Mouse (Mus musculus): ENCODE data around the gene Rundc3a. TPM values are rescaled to one million over a fixed set of nuclear protein-coding genes. Genes with fewer than 3 reads are reported as not detected.

Rundc3a gene
- polyA plus RNA-seq, 1 experiment from 2014 or later: 1.3 TPM

DNA sequence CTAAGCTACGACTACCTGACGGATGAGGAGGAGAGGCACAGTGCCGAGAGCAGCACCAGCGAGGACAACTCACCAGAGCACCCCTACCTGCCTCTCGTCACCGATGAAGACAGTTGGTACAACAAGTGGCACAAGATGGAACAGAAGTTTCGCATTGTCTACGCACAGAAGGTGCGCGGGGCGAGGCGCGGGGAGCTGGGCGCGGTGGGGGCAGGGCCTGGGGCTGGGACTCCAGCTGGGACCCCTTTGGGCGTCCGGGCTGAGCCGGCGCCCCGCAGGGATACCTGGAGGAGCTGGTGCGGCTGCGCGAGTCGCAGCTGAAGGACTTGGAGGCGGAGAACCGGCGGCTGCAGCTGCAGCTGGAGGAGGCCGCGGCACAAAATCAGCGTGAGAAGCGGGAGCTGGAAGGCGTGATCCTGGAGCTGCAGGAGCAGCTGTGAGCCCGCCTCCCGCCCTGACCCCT, 6.4 kb downstream of the Rundc3a start:
- Histone ChIP-seq H3K27me3 (ENCODE audit: control insufficient read depth, insufficient read depth, low read length) (peaks cover 72% of the 10 kb centered on the region), H3K4me2 (peak overlapping the region; percentile 40), H3K9ac (ENCODE audit: low read depth, low read length) (no peak overlapping the region), H3K36me3 (ENCODE audit: control insufficient read depth, insufficient read depth, low read length) (peaks cover 17% of the 10 kb centered on the region), H3K9me3 (replicated peaks; ENCODE audit: control insufficient read depth, low read length) (no peaks in the 10 kb centered on the region), H3K4me1 (ENCODE audit: control insufficient read depth, insufficient read depth, low read length) (peaks cover 7% of the 10 kb centered on the region), H3K27ac (ENCODE audit: low read depth, low read length) (no peak overlapping the region), H3K4me3 (ENCODE audit: low read depth, low read length) (peak overlapping the region; percentile 11)
- WGBS (ENCODE audit: insufficient replicate concordance): 3% methylated on average over 34 of the region's 34 CpGs
- ATAC-seq (replicated peaks; ENCODE audit: insufficient number of reproducible peaks, low FRiP score, low TSS enrichment): no peak

DNA sequence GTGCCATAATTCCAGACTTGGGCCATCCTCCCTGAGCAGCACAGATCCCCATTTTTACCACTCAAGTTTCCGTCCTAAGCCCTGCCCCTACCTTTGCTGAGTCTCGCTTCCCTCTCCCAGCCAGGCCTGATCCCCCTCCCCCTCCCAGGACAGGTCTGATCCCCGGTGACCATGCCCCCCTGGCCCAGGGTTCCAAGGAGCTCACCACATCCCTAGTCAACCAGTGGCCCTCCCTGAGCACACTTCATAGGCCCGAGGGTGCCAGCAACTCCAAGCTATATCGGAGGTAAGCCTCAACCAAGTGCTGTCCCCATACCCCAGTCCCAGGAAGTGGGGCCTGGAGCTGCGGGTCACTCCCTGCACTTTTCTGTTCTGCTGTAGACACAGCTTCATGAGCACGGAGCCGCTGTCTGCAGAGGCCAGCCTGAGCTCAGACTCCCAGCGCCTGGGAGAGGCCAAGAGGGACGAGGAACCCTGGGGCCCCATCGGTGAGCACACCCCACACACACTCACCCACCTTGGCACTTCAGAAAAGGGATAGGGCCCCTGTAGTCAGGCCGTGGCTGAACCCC, 7.4 kb downstream of the Rundc3a start:
- H3K9me3 ChIP-seq (replicated peaks; ENCODE audit: control insufficient read depth, low read length): no peaks in the 10 kb centered on the region
- H3K27me3 ChIP-seq (ENCODE audit: control insufficient read depth, insufficient read depth, low read length): peaks cover 67% of the 10 kb centered on the region
- peaks cover 7% of the 10 kb centered on the region for H3K4me1 ChIP-seq (ENCODE audit: control insufficient read depth, insufficient read depth, low read length)
- no peak overlapping the region for H3K27ac ChIP-seq (ENCODE audit: low read depth, low read length)
- H3K4me3 ChIP-seq (ENCODE audit: low read depth, low read length): no peak overlapping the region
- H3K9ac ChIP-seq (ENCODE audit: low read depth, low read length): no peak overlapping the region
- WGBS (ENCODE audit: insufficient replicate concordance): 16% methylated on average over 12 of the region's 12 CpGs
- peaks cover 17% of the 10 kb centered on the region for H3K36me3 ChIP-seq (ENCODE audit: control insufficient read depth, insufficient read depth, low read length)
- H3K4me2 ChIP-seq: no peak overlapping the region
- no peak for ATAC-seq (replicated peaks; ENCODE audit: insufficient number of reproducible peaks, low FRiP score, low TSS enrichment)

DNA sequence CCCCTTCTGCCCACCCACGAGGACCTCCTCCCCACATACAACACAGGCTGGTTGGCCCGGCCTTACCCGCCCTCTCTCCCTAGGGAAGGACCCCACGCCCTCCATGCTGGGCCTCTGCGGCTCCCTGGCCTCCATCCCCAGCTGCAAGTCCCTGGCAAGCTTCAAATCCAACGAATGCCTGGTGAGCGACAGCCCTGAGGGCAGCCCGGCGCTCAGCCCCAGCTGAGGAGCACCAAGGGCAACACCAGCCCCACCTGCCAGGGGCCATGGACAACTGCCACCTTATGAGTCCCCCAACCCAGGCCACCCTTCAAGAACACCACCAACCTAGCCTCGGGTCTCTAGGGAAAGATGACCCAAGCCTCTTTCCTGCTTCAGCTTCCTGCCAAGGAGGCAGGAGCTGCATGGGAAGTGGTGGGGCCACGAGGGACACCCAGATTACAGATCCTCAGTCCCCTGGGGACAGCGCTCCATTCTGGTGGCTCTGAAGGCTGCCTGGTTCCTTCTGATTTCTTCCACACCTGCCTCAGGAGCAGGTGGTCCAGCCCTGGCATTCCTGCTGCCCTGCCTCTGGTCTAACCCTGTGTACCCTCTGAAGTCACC, 8.8 kb downstream of the Rundc3a start:
- H3K27me3 ChIP-seq (ENCODE audit: control insufficient read depth, insufficient read depth, low read length): peaks cover 53% of the 10 kb centered on the region

DNA sequence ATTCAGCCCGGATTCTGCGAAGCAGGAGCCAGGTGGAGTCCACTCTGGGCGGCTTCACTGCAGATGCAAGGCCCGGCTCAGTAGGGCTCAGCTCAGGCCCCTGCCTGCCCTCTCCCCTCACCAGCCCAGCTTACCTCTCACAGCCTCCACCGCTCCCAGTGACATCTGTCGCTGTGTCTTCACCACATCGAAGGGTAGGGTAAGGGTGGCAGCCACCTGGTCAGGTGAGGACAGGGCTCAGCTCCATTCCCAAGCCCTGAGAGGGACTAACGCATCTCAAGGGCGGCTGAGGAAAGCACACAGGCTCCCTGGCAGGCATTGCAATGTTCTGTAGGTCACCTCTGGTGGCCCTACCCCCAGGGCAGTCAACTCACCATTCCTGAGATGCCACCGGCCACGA, 10.5 kb downstream of the Rundc3a start:
- peaks cover 37% of the 10 kb centered on the region for H3K27me3 ChIP-seq (ENCODE audit: control insufficient read depth, insufficient read depth, low read length)
- peaks cover 17% of the 10 kb centered on the region for H3K36me3 ChIP-seq (ENCODE audit: control insufficient read depth, insufficient read depth, low read length)
- H3K9ac ChIP-seq (ENCODE audit: low read depth, low read length): no peak overlapping the region
- H3K27ac ChIP-seq (ENCODE audit: low read depth, low read length): no peak overlapping the region
- H3K4me2 ChIP-seq: no peak overlapping the region
- H3K4me1 ChIP-seq (ENCODE audit: control insufficient read depth, insufficient read depth, low read length): peaks cover 15% of the 10 kb centered on the region
- ATAC-seq (replicated peaks; ENCODE audit: insufficient number of reproducible peaks, low FRiP score, low TSS enrichment): no peak
- 88% methylated on average over 11 of the region's 11 CpGs for WGBS (ENCODE audit: insufficient replicate concordance)
- H3K4me3 ChIP-seq (ENCODE audit: low read depth, low read length): no peak overlapping the region
- H3K9me3 ChIP-seq (replicated peaks; ENCODE audit: control insufficient read depth, low read length): no peaks in the 10 kb centered on the region

More for the DNA sequence above, 8.8 kb downstream of the Rundc3a start:
- no peak overlapping the region for H3K4me2 ChIP-seq
- H3K9me3 ChIP-seq (replicated peaks; ENCODE audit: control insufficient read depth, low read length): no peaks in the 10 kb centered on the region
- peaks cover 17% of the 10 kb centered on the region for H3K36me3 ChIP-seq (ENCODE audit: control insufficient read depth, insufficient read depth, low read length)
- H3K4me1 ChIP-seq (ENCODE audit: control insufficient read depth, insufficient read depth, low read length): peaks cover 15% of the 10 kb centered on the region
- H3K9ac ChIP-seq (ENCODE audit: low read depth, low read length): no peak overlapping the region
- no peak overlapping the region for H3K27ac ChIP-seq (ENCODE audit: low read depth, low read length)
- H3K4me3 ChIP-seq (ENCODE audit: low read depth, low read length): no peak overlapping the region
- no peak for ATAC-seq (replicated peaks; ENCODE audit: insufficient number of reproducible peaks, low FRiP score, low TSS enrichment)
- whole genome bisulfite sequencing (ENCODE audit: insufficient replicate concordance): 49% methylated on average over 12 of the region's 12 CpGs

DNA sequence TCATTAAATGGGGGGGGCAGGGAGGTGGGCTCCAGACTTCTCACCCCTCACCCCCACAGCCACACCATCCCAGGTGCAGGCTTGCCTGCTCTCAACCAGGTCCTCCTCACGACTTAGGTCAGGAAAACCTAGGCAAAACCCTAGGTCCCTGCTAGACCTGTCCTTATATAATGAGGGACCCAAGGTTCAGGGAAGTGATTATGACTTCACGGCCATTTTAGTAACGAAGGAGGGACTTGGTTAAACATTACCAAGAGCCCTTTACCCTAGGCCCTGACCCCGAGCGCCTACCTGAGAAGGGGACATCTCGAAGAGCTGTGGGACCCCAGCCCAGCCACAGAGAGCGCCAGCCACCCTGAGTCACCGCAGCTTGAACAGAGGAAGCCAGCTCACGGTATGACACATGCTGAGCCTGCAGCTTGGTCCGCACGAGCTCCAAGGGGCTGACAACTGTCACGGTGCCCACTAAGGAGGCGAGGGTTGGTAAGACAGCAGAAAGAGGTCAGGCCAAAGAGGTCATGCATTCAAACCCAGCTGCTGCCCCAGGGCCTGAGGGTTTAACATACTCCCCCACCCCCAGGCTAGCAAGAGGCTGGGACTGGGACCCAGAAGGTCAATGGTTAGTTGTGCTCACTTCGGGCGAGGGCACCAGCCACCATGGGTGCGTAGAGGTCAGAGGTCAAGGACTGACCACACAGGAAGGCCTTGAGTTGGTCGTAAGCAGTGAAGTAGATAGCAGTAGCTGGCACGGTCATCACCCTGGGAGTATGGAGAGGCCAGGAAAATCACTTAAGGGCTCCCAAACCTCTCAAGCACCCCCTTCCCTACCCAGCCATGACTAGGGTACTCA, 11.2 kb downstream of the Rundc3a start:
- no peak overlapping the region for H3K9ac ChIP-seq (ENCODE audit: low read depth, low read length)
- 86% methylated on average over 18 of the region's 18 CpGs for WGBS (ENCODE audit: insufficient replicate concordance)
- no peak overlapping the region for H3K4me2 ChIP-seq
- H3K9me3 ChIP-seq (replicated peaks; ENCODE audit: control insufficient read depth, low read length): no peaks in the 10 kb centered on the region
- ATAC-seq (replicated peaks; ENCODE audit: insufficient number of reproducible peaks, low FRiP score, low TSS enrichment): no peak
- H3K27ac ChIP-seq (ENCODE audit: low read depth, low read length): no peak overlapping the region
- no peak overlapping the region for H3K4me3 ChIP-seq (ENCODE audit: low read depth, low read length)
- H3K36me3 ChIP-seq (ENCODE audit: control insufficient read depth, insufficient read depth, low read length): peaks cover 17% of the 10 kb centered on the region
- peaks cover 15% of the 10 kb centered on the region for H3K4me1 ChIP-seq (ENCODE audit: control insufficient read depth, insufficient read depth, low read length)
- peaks cover 29% of the 10 kb centered on the region for H3K27me3 ChIP-seq (ENCODE audit: control insufficient read depth, insufficient read depth, low read length)

DNA sequence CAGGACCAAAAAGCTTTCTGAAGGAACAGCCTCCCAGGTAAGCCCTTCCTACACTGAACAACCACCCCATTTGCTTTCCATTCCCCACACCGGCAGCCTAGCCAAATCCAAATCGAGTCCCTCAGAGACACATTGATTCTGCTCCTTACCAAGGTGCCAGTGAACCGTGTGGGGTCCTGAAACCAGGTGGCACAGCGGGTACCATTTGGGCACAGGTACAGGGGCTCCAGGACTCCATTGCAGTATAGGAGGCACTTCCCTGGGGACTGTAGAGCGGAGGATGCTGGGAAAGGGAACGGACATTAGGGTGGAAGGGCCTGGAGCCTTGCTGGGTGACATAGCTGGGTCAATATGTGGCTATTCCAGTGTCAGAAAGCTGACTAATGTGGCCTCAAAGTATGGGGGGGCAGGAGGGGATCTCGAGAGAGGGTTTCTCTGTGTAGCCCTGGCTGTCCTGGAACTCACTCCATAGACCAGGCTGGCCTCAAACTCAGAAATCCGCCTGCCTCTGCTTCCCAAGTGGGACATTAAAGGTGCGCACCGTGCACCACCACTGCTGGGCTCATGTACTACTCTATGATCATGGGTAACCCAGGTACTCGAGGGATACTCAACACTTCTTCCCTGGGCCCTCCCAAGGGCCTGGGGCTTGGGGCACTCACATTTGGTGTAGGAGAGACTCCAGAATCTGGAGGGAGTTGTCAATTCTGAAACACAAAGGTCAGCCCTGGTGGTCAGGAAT, 12.5 kb downstream of the Rundc3a start:
- ATAC-seq (replicated peaks; ENCODE audit: insufficient number of reproducible peaks, low FRiP score, low TSS enrichment): no peak
- Histone ChIP-seq H3K4me2 (peak overlapping the region; percentile 90), H3K27me3 (ENCODE audit: control insufficient read depth, insufficient read depth, low read length) (peaks cover 16% of the 10 kb centered on the region), H3K27ac (ENCODE audit: low read depth, low read length) (no peak overlapping the region), H3K9me3 (replicated peaks; ENCODE audit: control insufficient read depth, low read length) (no peaks in the 10 kb centered on the region), H3K9ac (ENCODE audit: low read depth, low read length) (peak overlapping the region; percentile 95), H3K36me3 (ENCODE audit: control insufficient read depth, insufficient read depth, low read length) (peaks cover 17% of the 10 kb centered on the region), H3K4me1 (ENCODE audit: control insufficient read depth, insufficient read depth, low read length) (peaks cover 11% of the 10 kb centered on the region), H3K4me3 (ENCODE audit: low read depth, low read length) (peak overlapping the region; percentile 90)
- WGBS (ENCODE audit: insufficient replicate concordance): 77% methylated on average over 11 of the region's 11 CpGs

DNA sequence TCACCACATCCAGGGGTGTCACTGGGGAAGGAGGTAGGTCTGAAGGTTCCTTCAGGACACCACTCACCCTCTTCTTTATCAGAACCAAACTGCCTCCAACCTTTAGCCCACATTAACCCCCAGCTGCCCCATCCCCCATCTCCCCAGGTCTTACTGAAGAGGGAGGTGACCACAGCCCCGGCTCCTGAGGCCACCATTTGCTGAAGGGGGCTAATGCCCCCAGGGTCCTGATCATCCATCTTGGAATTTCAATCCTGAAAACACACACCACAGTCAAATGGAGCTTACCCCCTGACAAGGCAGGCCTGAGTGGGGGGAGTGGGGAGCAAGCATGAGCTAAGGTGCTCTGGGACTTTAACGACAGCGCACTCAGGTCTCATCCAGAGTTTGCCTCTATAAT, 13.2 kb downstream of the Rundc3a start:
- no peaks in the 10 kb centered on the region for H3K9me3 ChIP-seq (replicated peaks; ENCODE audit: control insufficient read depth, low read length)
- peaks cover 10% of the 10 kb centered on the region for H3K27me3 ChIP-seq (ENCODE audit: control insufficient read depth, insufficient read depth, low read length)
- H3K4me3 ChIP-seq (ENCODE audit: low read depth, low read length): peak overlapping the region; percentile 90
- H3K36me3 ChIP-seq (ENCODE audit: control insufficient read depth, insufficient read depth, low read length): peaks cover 17% of the 10 kb centered on the region
- H3K4me1 ChIP-seq (ENCODE audit: control insufficient read depth, insufficient read depth, low read length): peaks cover 11% of the 10 kb centered on the region
- peak overlapping the region; percentile 95 for H3K9ac ChIP-seq (ENCODE audit: low read depth, low read length)
- ATAC-seq (replicated peaks; ENCODE audit: insufficient number of reproducible peaks, low FRiP score, low TSS enrichment): no peak
- H3K27ac ChIP-seq (ENCODE audit: low read depth, low read length): peak overlapping the region; percentile 99; the same call in 1 of the 2 replicates
- H3K4me2 ChIP-seq: peak overlapping the region; percentile 90
- WGBS (ENCODE audit: insufficient replicate concordance): 7% methylated on average over 3 of the region's 3 CpGs

All from heart, embryonic 11.5 days (tissue).